Mouse (Mus musculus): ENCODE data around the gene 4931422A03Rik. TPM values are rescaled to one million over a fixed set of nuclear protein-coding genes. Genes with fewer than 3 reads are reported as not detected.

Gene 4931422A03Rik
- total RNA-seq, 2 experiments from 2014 or later: not detected

GRCm38 (mm10) chr2:103975904-103976303, 52.3 kb downstream of the 4931422A03Rik start:
- intact Hi-C loops (cut with DNase I; ENCODE audit: low total_unique reads): no loop called here
- DNase-seq: no peak

DNA sequence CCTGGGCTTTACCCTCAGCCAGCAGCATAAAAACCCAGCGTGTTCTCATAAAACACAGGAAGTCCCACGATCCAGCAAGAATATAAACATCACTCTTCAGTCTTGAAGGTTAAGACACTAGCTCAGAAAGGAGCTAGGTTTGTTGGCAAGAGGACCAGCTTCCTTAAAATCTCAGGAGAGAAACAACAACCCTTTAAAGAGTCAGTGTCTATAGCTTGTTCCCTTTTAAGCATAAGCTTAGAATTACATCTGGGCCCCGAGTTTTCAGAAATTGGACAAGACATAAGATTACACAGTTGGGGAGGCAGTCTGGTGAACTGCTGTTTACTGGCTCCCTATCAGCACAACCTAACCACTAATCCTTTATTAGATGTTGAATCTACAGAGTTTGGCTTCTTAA, 56.3 kb downstream of the 4931422A03Rik start:
- no peak for DNase-seq

DNA sequence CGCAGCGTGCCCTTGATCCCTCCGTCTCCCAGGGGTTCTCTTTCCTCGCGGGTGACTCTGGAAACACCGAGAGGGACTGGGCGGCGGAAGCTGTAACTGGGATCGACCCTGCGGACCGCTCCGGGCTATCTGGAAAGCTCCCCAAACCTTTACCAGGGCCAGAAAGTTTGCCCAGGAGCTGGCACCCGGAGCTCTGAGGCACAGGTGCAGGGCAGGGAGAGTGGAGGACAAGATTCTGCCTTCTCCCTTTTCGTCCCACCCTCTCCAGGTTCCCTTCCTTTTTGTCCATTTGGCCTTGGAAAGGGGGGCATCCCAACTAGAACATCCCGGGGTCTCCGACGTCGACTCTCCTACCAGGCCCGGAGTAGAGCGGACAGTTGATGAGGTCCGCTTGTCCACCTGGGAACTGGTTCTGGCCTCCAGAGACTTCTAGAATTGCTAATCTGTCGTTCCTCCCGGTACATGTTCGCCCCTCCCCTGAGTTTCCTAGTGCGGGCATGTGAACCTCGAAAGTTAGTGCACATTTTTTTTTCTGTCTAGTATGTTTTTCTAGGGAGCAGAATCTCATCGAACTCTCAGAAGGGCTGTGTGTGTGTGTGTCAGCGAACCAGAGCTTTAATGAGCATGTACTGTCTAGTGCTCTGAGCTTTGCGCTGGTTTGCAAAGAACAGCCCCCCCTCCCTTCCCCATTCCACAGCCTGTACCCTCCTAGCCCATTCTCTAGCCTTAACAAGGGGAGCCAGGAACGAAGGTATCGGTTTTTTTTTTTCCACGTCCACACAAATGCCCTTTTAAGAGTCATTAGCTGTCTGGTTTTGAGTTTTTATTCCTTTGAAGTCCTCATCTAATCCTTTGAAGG, 57.1 kb downstream of the 4931422A03Rik start:
- no peak for DNase-seq
- intact Hi-C loops (cut with DNase I; ENCODE audit: low total_unique reads): no loop called here

More for the DNA sequence above, 56.3 kb downstream of the 4931422A03Rik start:
- intact Hi-C loops (cut with DNase I; ENCODE audit: low total_unique reads): no loop called here

DNA sequence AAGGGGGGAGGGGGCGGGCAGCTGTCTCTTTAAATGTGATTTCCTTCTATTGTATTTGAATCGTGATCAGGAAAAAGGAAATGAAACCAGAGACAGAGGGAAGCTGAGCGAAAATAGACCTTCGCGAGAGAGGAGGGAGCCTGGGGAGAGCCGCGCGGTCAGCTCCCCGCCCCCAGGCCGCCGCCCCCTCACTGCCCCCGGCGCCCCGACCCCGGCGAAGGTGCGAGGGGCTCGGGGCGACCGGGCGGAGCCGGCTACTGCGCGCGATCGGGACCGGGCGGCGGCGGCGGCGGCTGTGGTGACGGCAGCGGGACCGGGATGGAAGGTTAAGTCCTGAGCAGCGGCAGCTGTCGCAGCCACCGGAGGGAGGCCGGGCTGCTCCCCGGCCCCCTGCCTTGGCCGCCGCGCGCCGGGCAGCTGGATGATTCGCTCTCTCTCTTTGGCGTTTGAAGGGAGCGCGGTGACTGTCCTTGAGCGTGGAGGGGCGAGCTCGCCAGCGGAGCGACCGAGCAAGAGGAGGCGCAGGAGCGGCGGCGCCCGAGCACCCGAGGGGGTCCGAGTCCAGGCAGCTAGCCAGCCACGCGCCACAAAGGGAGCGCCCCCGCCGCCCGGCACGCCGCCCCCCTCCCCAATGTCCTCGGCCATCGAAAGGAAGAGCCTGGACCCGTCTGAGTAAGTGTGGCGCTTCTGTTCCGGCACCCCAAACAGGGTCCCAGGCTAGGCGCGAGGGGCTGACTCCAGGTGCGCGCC, 57.9 kb downstream of the 4931422A03Rik start:
- peak; percentile 57 for DNase-seq
- intact Hi-C loops (cut with DNase I; ENCODE audit: low total_unique reads): no loop called here

DNA sequence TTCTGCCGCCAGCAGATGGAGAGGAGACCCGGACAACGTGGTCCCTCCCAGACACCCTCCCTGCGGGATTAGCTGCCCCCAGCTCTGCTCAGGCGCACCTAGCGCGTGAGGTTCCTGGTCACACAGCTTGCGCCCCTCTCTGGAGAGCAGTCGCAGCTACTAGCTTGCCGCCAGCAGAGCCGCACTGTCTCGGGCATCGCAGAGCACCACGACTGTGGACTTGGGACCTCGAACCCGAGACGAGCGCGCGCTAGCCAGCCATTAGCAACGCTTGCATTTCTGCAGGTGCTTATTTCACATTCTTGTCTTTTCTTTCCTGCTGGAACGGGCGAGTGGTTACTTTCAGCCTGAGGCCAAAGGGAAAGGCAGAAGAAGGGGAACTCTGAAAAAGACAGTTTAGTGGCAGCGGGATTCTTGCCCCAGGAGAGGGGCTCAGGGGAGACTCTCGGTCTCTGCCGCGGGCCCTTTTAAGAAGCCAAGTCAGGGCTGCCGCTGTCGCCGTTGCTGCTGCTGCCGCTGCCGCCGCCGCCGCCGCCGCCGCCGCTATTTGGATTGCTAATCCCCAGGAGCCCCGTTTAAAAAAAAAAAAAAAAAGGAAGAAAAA, 58.6 kb downstream of the 4931422A03Rik start:
- intact Hi-C loops (cut with DNase I; ENCODE audit: low total_unique reads): no loop called here
- peak; percentile 59 for DNase-seq

- intact Hi-C loops (cut with DNase I; ENCODE audit: low total_unique reads): no loop called here
- DNase-seq: no peak
These were observed 59.2 kb downstream of the 4931422A03Rik start for GRCm38 (mm10) chr2:103968919-103969436.

GRCm38 (mm10) chr2:103968186-103968585, 60.0 kb downstream of the 4931422A03Rik start:
- no peak for DNase-seq
- intact Hi-C loops (cut with DNase I; ENCODE audit: low total_unique reads): no loop called here

- intact Hi-C loops (cut with DNase I; ENCODE audit: low total_unique reads): no loop called here
- no peak for DNase-seq
These were observed 62.8 kb downstream of the 4931422A03Rik start for GRCm38 (mm10) chr2:103965391-103965790.

DNA sequence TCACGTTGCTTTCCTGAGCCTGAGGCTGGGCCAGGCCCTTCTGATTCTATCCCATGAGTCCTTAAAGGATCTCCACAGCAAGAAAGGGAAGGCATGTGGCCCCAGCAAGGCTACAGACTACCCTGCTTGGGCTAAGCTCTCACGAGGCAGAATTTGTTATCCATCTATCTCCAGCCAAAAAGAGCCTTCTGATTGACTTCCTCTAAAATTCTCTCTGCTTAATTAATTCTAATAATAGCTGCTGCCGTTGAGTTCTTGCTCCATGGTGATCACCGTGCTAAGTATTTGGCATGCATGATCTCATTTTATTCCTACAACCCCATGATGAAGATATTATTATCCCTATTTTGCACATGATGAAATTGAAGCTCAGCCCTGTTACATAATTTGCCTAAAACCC, 65.8 kb downstream of the 4931422A03Rik start:
- intact Hi-C loops (cut with DNase I; ENCODE audit: low total_unique reads): no loop called here
- no peak for DNase-seq

- intact Hi-C loops (cut with DNase I; ENCODE audit: low total_unique reads): no loop called here
- DNase-seq: no peak
These were observed 68.6 kb downstream of the 4931422A03Rik start for GRCm38 (mm10) chr2:103959574-103959973.

GRCm38 (mm10) chr2:103959066-103959465, 69.1 kb downstream of the 4931422A03Rik start:
- no peak for DNase-seq
- intact Hi-C loops (cut with DNase I; ENCODE audit: low total_unique reads): no loop called here

DNA sequence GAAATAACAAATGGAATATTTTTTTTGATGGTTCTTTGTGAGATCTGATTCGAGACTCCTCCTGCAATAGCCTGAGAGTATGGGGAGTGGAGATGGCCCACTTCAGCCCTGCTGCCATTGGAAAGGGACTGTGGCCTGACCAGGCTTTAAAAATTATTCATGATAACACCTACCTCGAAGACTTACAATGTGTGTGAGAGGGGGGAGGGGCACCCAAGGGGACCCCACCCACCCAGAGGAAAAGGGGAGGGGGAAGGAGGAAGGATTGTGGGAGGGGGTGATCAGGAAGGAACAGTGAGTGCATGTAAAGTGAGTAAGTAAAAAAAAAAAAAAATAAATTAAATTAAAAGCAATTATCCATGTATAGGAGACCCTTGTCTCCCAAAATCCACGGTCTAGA, 69.5 kb downstream of the 4931422A03Rik start:
- DNase-seq: no peak
- intact Hi-C loops (cut with DNase I; ENCODE audit: low total_unique reads): no loop called here

- DNase-seq: no peak
- intact Hi-C loops (cut with DNase I; ENCODE audit: low total_unique reads): no loop called here
These were observed 70.3 kb downstream of the 4931422A03Rik start, which contains the start of gene Lmo2 for GRCm38 (mm10) chr2:103957649-103958546. Lmo2 (plus strand) TSS chr2:103957986.

DNA sequence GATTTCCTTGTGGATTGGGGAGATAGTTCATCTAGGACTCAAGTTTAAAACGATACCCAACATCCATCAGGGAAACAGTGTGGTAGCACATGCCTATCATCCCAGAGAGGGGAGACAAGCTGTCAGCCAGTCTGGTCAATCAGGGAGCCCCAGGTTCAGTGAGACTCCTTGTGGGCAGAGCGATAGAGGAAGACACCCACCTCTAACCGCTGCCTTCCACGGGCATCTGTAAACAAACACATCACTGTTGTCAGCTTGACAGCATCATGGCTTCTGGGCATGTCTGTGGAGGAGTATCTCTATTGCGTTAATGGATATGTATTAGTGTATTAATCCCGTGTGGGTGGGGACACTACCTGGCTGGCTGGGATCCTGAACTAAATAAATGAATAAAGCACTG, 71.3 kb downstream of the 4931422A03Rik start:
- DNase-seq: no peak
- intact Hi-C loops (cut with DNase I; ENCODE audit: low total_unique reads): no loop called here

- intact Hi-C loops (cut with DNase I; ENCODE audit: low total_unique reads): no loop called here
- DNase-seq: no peak
These were observed 72.4 kb downstream of the 4931422A03Rik start for GRCm38 (mm10) chr2:103955714-103956113.

DNA sequence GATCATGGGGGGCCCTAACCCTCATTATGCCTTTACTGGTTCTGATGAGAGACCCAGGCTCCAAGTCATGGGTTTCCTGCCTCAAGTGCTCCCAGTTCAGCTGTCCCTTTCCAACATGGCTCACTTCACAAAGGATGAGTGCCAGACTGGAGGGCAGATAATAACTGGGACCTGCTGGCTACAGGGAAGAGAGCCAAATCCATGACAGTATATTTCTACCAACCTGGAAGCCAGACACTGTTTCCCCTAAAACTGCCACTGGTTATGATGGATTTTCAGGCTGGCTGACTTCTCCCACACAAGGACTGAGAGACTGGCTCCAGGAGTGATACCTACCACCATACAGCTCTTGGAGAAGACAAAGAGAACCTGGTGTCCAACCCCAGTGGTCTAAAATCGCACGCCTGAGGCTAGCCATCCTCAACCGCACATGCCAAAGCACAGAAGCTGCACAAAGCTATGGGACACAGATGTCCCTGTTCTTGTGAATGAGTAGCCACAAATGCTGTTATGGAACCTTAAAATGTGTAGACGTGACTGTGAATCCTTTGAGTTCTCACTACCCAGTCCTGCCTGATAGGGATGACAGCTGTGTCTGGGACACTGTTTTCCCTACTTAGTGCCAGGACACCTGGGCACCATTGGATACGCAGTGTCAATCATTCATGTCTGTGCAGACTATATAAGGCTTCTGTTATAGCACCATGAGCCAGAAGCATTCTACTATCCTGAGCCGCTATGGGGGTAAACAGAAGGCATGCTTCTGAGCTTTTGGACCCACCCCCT, 74.9 kb downstream of the 4931422A03Rik start:
- no peak for DNase-seq
- intact Hi-C loops (cut with DNase I; ENCODE audit: low total_unique reads): no loop called here

DNA sequence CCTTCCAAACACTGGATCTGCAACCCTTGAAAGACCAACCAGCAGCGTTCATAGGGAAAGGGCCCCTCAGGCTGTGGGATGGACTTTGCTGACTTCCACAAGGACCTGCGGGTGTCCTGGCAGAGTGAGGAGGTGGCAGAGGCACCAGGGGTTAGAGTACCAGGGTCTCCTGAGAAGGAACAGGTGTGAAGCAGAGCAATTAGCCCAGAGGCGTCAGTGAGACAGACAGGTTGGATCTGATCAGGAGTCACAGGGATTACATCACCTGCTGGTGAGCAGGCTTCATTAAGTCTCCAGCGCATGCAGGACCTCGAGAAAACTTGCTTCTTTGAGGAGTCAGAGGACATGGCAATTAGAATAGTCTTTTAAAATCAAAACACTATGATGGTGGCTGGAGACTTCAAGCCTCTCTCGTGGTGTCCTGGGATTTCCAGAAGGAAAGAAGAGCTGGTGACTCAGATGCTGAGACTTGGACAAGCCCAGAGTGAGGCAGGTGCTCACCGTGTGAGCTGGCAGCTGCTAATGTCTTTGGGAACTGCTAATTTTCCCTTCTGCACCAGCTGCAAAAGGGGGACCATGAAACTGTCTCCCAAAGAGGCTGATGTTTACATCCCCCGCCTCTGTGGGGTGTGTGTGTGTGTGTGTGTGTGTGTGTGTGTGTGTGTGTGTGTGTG, 80.0 kb downstream of the 4931422A03Rik start:
- no peak for DNase-seq
- intact Hi-C loops (cut with DNase I; ENCODE audit: low total_unique reads): no loop called here

DNA sequence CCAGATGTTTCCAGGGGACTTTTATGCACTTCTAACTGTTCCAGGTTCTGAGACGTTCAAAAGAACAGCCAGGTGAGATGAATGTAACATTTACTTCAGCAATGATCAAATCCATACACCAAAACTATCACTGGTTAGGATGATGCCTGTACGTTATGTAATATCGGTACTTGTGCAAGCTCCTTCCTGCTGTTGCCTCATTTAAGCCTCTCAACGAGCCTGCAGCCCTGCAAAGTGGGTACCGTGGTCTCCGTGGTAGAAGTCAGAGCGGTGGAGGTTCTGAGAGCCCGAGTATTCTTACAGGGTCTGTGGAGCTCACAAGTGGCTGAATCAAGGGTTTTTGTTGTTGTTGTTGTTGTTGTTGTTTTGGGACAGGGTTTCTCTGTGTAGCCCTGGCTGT, 81.3 kb downstream of the 4931422A03Rik start:
- no peak for DNase-seq
- intact Hi-C loops (cut with DNase I; ENCODE audit: low total_unique reads): no loop called here
